Mouse (Mus musculus) frontal cortex, postnatal 14 days (tissue): ENCODE measurements at regions not wholly inside any gene's neighbourhood (a gene's known extent, or its start where the extent isn't known, plus 50 kb on each side); places are given as distances from the start of the nearest gene placed in this dataset.

Experiments used
- DNase-seq, 2 experiments: peaks; one replicate each; pipeline ENCODE4 v3.0.0; 2022; ENCODE audit warnings: low spot score in 2 of 2

DNA sequence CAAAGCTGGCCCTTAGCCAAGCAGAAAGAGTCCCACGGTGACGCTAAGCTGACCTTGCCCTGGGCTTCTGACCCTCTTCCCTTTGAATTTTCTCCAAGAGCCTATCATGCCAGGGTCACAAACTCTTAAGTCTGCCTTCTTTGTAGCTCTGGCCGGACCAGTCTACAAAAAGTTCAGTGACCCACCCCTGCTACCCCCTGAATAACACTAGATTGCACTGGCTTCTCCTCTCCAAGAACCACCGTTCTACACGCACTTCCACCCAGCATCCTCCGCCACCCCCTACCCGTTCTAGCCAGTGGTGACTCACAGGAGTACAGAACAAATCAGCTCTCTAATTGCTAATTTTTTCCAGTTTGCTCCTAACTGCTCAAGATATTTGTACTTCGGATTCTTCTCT is 325.0 kb downstream of the Tns1 start:
- DNase-seq, result no peak

DNA sequence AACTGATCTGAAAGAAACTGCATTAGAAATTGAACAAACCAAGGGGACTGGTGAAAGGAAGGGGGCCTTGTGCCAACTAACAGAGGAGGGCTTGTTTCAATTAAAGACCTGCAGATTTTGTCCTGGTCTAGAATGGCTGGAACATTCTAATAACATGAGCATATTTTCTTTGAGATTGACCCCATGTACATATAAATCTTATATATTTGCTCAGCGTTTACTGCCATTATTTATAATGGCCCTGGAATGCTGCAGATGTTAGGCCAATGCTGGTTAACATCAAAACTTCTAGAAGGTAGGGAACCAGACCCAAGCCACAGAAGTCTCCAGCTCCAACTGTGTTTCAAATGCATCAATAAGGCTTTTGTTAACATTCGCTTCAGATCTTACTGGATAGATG is 326.4 kb downstream of the Tns1 start:
- no peak for DNase-seq

DNA sequence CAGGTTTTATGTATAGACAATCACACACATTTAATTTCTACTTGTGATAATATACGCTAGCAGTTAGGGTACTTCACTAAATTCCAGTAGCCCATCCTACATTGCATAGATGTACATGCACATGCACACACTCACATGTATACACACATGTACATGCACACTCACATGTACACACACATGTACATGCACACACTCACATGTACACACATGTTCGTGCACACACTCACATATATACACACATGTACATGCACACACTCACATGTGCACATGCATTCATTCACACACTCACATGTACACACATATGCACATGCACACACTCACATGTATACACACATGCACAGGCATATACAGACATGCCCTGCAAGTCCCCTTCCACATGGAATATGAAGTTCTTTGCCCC is 326.8 kb downstream of the Tns1 start:
- no peak for DNase-seq

DNA sequence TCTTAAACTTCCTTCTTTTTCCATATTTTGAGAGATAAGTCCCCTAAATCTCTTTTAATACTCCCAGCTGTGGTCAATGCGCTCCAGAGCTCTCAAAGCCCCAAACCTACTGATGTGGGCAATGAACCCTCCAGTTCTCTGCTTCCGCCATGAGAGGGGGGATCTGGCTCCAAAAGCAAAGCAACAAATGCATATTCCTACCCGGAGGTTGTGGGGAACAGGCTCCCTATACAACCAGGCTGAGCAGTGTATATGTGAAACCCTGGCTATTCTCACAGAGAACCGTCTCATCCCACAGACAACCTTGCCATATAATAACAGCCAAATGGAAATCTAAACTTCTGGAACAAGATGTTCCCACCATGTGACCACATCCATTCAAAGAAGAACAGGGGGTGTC is 330.4 kb downstream of the Tns1 start:
- no peak for DNase-seq

DNA sequence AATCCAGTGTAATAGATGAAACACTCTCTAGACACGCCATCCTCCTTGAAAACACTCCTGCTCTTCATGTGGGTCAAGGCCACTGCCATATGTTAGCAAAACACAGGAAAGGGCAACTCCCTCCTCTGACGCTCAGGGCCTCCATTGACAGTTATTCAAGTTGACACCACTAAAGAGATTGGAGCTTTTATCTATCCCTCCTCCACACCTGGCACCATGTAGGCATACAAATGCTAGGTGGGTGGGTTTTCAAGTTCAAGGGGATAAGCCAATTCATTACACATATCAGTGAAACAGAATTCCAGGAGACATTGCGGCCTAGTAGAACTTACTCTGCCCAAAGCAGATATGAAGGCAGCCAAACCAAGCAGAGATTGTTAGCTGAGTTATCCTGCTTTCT is 331.0 kb downstream of the Tns1 start:
- no peak for DNase-seq

DNA sequence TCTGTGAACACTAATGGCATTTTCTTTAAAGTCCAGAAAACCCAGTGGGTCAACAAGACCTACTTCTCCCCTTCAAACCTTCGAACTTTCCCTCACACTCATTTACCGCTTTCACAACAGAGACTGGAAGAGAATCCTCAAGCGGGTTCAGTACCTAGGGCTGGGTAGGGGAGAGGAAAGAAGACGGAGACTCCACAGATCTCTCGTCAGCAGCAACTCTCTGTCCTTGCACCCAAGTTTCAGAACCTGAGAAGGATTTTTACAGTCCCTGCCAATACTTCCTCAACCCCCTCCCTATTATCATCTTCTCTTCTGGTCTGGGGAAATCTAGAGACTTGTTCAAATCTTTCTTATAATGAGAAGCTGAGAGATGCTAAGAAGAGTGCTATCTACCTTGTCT is 331.9 kb downstream of the Tns1 start:
- no peak for DNase-seq

DNA sequence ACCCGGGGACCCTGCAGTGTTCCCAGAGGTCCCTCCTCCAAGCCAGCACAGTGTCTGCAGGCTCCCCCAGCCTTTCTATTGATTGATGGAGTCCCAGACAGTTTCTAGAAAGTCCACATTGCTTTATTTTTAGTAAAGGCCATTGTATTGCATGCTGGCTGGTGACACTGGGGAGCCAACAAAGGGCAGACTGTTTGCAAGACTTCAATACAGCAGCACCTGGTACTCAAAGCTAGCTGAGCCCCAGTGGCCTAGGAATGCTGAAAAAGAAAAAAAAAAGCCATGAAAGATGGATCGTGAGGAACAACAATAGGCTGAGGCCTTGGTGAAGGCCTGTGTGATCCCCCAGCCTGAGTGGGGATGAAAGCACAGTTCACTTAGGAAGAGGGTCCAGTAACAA is 336.6 kb downstream of the Tns1 start:
- no peak for DNase-seq

DNA sequence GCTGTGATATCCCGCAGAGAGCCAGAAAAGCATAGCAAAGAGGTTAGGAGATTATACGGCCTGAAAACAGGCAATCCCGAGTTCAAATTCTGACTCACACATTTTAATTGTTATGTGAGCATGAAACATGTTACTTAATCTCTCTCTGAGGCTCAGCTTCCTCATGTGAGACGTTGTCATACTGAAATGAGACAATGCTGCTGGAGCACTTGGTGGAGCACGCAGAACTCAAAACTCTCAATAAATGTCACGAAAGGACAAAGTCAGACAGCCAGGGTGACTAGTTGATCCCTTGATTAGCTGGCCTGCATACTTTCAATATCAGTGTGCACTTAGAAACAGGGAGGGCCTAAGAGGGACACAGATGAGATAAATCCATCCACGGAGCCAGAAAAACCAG is 337.0 kb downstream of the Tns1 start:
- no peak for DNase-seq

DNA sequence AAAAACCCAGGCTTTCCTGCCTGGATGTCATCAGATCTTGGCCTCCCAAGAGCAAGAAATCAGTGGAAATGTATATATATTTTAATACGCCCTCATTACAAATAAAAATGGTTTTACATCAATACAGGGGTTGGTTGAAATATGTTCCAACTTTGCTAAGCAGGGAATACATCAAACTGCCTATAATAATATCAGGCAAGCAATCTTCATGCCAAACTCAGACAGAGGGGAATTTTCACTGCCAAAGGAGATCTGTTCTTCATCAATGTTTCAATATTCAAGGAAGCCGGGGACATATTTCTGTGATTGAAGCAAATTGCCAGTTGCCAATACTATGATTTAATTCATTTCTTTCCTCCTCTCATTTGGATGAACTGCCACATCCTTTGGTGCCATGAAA is 340.9 kb downstream of the Tns1 start:
- DNase-seq, result no peak

DNA sequence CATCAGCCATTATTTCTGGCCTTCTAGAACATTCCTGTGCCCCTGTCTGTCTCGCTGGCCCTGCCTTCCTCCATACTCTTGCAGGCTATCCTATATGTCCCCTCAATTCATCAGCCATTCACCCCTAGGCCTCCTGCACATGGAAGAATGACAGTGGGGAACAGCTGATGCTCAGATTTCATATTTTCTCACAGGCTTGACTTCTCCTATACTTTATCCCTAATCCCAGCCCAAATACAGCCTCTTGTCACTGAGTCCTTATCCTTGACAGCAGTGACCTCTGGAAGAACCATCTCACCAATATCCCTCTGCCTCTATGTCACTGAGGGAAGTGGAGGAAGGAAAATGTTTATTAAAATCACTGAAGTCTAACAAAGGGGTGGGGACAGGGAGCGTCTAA is 341.4 kb downstream of the Tns1 start:
- no peak for DNase-seq

DNA sequence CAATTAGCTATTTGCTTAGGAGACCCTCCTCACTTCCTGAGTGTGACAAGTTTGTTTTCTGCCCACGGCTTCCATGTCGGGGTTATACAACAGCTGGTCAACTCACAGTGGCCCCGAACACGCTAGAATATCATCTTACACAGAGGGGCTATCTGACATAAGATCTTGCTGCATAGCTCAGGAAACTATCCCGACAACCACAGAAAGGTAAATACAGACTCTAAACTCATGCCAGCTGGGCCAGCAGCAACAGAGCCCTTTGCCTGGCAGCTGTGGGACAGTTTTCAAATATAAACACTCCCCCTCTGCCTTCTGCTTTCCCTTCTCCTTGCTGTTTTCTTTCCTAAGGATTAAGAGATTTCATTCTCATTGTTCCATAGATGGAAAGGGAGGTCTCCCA is 352.5 kb downstream of the Tns1 start:
- DNase-seq, result no peak

DNA sequence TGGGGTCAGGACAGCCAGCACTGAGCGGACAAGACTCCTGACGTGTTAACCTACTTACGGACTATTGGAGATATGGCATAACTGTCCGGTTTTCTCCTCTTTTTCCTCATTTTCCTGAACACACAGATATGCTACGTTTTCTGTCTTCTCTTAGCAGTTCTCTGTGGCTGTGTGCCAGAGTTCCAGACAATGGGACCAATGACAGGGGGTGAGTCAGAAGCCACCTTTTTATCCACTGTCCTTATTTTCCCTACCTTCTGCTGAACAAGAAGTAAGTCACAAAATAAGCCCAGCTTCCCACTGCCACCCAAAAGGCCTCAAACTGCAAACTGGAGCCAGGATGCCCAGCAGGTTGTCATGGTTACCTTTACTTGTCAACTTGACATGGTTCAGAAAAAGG is 353.6 kb downstream of the Tns1 start:
- no peak for DNase-seq

DNA sequence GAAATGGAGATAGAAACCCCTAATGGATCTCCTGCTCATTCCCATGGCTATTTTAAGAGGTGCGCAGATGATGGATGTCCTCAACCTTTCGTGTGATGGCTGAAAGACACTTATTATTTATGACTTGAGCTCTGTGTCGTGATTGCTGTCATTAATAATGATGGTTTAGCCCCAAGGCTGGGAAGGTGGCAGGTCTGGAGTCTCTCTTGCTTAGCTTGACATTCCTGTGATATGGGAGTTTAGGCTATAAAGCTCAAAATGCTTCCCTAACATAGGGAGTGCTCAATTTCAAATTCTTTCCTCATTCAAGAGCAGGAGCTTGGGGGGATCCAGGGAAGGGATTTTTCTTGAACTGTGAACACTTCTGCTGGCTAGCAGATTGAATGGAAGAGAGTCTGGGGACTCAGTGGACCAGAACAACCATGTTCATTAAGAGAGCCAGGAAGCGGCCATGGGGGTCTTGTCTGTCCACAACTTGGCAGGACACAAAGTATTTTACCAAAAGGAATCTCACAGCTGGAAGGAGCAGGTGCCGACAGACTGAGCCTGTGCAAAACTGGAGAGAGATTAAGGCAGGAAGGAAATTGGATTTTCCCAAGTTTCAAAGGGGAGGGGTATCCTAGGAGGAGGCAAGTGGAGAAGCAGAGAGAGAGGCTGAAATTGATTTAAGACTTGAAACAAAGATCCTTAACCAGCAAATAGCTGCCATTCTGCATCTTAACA is 359.5 kb downstream of the Tns1 start:
- DNase-seq, result no peak

DNA sequence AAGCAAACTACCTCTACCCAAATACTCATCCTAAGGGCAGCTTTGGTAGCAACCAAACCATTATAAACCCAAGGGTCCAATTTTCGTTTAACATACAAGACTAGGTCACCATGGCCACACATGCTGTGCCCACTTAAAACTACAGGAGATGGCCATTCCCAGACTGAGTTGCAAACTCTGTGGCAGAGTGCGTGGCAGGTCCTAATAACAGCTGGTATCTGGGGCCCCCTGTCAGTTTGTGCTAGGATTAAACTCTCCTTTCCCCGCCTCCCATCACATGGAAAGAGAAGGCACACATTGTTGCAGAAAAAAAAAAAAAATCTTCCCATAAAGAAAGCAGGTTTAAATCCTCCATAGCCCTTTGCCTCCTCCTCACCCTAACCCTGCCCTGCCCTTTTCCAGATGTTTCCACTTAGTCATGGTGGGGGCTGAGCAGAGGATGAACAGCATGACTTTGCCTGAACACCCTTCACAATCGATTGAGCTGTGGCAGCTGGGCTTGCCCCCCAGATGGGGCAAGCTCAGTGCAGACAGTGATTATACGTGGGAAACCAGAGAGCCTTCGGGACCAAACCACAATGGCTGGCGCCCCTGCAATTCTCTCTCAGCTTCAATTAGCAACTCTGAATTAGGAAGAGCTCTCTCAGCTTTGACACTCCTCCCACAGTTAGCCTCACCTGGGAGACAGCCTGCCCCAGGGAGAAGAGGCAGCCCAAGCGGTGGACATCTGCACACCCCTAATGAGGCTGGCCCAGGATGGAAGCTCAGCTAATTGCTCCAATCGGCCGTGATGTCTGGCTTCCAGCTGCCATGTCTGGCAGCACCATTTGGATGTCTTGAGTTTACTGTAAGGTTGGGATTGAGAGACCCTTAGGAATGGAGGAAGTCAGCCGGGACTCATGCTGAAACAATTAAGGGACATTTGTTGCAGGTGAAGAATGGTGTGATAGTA is 365.9 kb downstream of the Tns1 start:
- DNase-seq, result no peak

DNA sequence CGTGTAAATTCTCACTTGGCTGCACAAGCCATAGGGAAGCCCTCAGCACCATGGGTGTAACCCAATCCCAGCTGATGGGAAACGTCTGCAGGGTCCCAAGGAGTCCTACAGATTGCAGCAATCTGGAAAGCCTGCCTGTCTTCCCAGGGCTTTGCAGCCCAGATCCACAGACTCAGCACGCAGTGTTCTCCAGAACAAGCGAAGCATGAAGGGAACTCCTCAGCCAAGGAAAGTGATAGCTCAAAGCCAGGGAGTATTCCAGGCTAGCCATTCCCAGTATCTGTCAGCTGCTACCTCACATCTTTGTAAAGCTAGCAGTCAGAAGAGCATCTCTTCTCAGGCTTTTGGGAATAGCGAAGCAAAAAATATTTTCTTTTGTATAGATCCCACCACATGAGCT is 368.5 kb downstream of the Tns1 start:
- DNase-seq, result no peak

DNA sequence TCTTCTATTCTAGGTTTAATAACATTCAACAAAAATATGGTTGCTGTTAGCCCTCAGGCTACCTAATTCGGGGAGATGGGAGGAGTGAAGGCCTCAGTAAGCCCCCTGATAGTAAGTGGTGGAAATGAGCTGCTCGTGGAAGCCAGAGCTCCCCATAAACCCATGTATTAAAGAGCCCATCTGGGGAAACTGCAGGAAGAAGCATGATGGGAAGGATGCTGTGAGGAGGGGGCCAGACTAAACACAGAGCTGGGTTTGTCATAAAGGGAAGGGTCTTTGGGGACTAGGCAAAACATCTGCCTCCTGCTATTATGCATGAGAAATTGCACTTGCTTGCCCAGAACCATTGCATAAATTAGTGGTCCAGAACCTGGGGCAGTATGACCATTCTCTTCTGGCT is 369.3 kb downstream of the Tns1 start:
- DNase-seq, result no peak

DNA sequence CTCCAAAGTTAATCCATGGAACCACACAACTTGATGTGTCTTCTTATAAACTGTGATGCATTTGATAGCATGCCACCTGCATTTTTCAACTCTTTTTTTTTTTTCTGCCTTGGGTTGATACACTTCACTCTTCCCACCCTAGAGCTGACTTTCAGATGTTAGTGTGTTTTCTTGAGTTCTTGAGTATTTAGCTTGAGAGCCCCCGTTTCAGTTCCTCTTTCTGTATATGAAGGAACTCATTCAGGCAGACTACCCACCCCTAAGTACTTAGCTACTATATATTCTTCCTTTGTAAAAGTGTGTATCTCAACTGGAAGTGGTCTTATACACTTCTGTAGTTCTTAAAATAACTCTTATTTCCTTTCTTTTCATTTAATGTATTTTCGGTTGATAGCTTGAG is 371.1 kb downstream of the Tns1 start:
- no peak for DNase-seq

DNA sequence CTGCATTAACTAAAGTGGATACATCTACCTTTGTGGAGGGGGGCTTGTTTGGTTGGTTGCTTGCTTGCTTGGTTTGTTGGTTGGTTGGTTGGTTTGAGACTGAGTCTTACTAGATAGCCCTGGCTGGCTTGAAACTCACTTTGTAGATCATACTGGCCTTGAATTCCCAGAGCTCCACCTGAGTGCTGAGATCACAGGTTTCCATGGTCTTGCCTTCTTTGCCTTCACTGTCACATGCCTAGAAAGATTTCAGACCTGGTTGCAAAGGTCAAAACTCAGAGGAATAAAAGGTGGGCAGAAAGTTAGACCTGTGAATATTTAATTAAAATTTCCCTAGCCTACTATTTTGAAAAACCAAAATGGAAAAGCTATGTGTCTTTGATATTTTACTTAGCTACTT is 375.5 kb downstream of the Tns1 start:
- DNase-seq, result no peak

DNA sequence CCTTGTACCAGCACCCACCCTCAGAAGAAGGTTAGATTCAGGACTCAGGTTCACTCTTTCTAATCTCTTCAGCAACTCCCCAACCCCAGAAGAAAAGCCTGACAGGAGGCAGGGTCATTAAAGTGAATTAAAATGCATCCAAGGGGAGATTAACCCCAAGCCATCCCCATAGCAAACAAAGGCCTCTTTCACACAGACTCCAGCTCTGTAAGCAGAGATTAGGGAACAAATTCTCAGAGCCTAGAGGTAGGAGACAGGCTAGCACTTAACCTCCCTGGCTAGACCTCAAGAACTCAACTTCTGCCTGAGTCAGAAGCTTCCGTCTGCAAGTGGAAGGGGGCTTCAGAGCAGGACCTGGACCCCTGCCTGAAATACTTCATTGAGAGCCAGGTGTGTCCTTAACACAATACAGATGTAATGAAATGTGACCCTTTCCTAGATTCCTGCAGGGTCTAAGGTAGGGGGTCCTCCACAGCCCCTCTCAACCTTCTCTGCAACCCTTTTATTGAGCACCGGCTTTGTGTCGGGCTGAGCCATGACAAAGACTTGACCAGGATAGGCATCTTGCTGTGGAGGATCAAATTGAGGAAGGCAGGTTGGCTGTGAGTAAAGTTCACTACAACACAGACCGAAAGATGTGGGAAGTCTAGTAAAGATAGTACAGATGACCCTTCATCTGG is 379.6 kb downstream of the Tns1 start:
- no peak for DNase-seq

DNA sequence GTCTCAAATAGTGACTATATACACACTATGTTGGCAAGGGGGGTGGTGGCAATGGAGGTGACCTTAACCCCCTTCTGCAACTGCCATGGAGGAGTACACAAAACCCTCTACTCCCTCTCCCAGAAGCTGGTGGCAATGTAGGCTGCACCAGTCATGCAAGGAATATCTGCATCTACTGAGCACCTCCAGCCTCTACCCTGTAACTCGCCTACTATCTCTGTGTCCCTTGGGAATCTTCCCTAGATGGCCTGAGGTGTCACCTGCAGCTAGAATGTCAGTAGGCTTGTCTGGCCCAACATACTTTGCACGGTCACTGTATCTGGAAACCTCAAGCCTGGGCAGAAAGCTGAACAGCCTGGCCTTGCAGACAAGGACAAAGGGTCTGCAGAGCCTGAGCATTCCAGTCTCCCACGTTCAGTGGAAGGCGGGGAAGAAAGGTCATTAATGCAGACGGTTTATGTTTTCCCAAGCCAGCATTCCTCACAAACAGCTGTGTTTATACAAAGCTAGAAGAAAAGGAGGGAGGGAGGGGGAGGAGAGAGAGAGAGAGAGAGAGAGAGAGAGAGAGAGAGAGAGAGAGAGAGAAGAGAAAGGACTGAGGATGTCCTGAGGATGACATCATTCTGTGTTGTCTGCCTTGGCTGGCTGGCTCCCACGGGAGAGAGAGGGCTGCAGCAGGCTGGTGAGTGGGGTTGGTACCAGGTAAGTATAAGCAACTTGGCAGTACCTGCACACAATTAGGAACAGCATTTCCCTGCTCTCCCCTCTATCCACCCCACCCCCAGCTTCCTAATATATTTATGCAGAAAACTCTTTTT is 380.3 kb downstream of the Tns1 start:
- no peak for DNase-seq

DNA sequence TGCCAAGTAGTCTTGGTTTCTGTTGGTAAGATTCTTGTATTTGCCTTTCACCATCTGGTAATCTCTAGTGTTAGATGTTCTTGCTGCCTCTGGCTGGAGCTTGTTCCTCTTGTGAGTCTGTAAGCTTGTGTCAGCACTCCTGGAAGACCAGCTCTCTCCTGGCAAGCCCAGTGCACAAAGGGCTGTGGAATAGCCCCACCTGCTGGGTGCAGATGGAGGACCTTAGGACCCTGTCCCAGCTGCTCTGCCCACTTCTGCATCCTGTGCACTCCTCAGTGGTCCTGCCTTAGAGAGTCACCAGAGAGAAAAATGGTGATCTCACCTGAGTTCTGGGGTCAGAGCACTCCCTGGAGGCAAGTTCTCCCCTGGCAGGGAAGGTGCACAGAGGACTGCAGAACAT is 387.2 kb downstream of the Tns1 start:
- DNase-seq, result no peak

DNA sequence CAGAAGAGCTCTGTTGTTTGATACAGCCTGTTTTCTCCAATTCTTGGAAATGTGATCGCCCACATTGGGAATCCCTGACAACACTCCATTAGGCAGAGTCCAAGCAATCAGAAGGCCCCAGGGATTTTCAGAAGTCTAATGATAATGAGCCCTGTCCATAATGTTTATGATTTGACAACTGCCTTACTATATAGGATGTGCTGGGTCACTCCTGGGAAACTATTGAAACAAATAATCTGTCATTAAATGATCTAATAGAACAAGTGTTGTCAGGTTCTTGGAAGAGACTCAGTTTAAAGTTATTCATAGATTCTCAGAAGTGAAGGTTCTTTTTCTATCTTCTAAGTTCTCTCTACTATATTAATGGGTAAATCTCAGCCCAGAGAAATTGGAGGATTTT is 395.9 kb downstream of the Tns1 start:
- no peak for DNase-seq
